Mouse (Mus musculus): ENCODE results near the gene Slc25a10. TPM values are rescaled to one million over a fixed set of nuclear protein-coding genes. Genes with fewer than 3 reads are reported as not detected.

Gene Slc25a10
- total and polyA plus RNA-seq, 3 experiments = 52.0 to 53.6 TPM; not detected in 1

GRCm38 (mm10) chr11:120484265-120484981, 7.2 kb upstream of the Slc25a10 start, which contains the start of gene Mrpl12 (continued):
- TF ChIP-seq MEF2A (IDR thresholded peaks at IDR 0.05; ENCODE audit: extremely low read depth, insufficient replicate concordance, low read depth, low read length, poor library complexity, severe bottlenecking) (no peak), JUND (IDR thresholded peaks at IDR 0.05; ENCODE audit: low read depth, low read length) (no peak), ZKSCAN1 (IDR thresholded peaks at IDR 0.05; ENCODE audit: low read depth, low read length) (no peak)

- Histone ChIP-seq H3K27ac (ENCODE audit: control insufficient read depth, low read depth, low read length) (peak overlapping the region; percentile 62), H3K36me3 (ENCODE audit: control insufficient read depth in 1 of 2, insufficient read depth in 2 of 2, low read length in 2 of 2) (peaks cover 7 to 13% of the 10 kb centered on the region in 2 experiments), H3K9me3 (replicated peaks; ENCODE audit: insufficient read depth, low read length) (no peaks in the 10 kb centered on the region), H3K4me1 (ENCODE audit: control insufficient read depth in 1 of 2, insufficient read depth in 2 of 2, low read length in 2 of 2) (peaks cover 3 to 15% of the 10 kb centered on the region in 2 experiments; a peak in 3 of 4 replicates), H3K4me3 (ENCODE audit: control insufficient read depth in 1 of 2, insufficient read depth in 1 of 2, low read depth in 2 of 2, low read length in 2 of 2) (peak overlapping the region; percentile 73 to 74), H3K27me3 (ENCODE audit: control insufficient read depth in 1 of 2, insufficient read depth in 2 of 2, low read length in 2 of 2) (no peaks in the 10 kb centered on the region), H3K9ac (ENCODE audit: control insufficient read depth, low read depth, low read length, poor library complexity, severe bottlenecking) (peak overlapping the region; percentile 82), H3K79me2 (ENCODE audit: control insufficient read depth, insufficient read depth, low read length, poor library complexity) (peaks cover 30% of the 10 kb centered on the region)
- no peak for DNase-seq (ENCODE audit: low read depth, low spot score)
- TF ChIP-seq GABPA (IDR thresholded peaks at IDR 0.05; ENCODE audit: low read depth, low read length) (no peak), KAT2A (conservative IDR thresholded peaks at IDR 0.05; ENCODE audit: low read depth, low read length) (no peak), NRF1 (IDR thresholded peaks at IDR 0.05; ENCODE audit: insufficient read depth, low read depth, low read length, poor library complexity, severe bottlenecking) (no peak), BHLHE40 (IDR thresholded peaks at IDR 0.05; ENCODE audit: borderline replicate concordance, low read depth, low read length) (no peak), POLR2AphosphoS5 (IDR thresholded peaks at IDR 0.05; ENCODE audit: borderline replicate concordance, low read depth, low read length) (no peak), NELFE (IDR thresholded peaks at IDR 0.05; ENCODE audit: low read depth, low read length) (no peak), SIN3A (IDR thresholded peaks at IDR 0.05; ENCODE audit: low read length) (no peak), POLR2AphosphoS2 (IDR thresholded peaks at IDR 0.05; ENCODE audit: low read length) (no peak), ZC3H11A (IDR thresholded peaks at IDR 0.05; ENCODE audit: low read depth, low read length) (no peak), TAL1 (IDR thresholded peaks at IDR 0.05; ENCODE audit: low read length) (no peak), USF2 (IDR thresholded peaks at IDR 0.05; ENCODE audit: borderline replicate concordance in 1 of 2, insufficient read depth in 1 of 2, low read depth in 1 of 2, low read length in 2 of 2) (no peak), RAD21 (IDR thresholded peaks at IDR 0.05; ENCODE audit: low read depth, low read length) (no peak), ZKSCAN1 (IDR thresholded peaks at IDR 0.05; ENCODE audit: low read depth, low read length) (no peak), ELF1 (IDR thresholded peaks at IDR 0.05; ENCODE audit: low read depth, low read length) (no peak), TCF12 (IDR thresholded peaks at IDR 0.05; ENCODE audit: low read depth, low read length) (no peak)
Measured at GRCm38 (mm10) chr11:120485251-120485650, 6.4 kb upstream of the Slc25a10 start.

Measured in MEL (cell line).